Mouse (Mus musculus) monocyte, adult 5-6 weeks (primary cell): Measurements from ENCODE around the gene Rnf111. TPM values are rescaled to one million over a fixed set of nuclear protein-coding genes. Genes with fewer than 3 reads are reported as not detected.

Experiments
- ATAC-seq: fragments of 153-309, 156-312 bp; replicated peaks from 2 replicates; pipeline ENCODE4 v1.8.0; 2017; ENCODE audit warnings: mild to moderate bottlenecking; ENCODE audit not compliant: low TSS enrichment, insufficient number of reproducible peaks, severe bottlenecking, poor library complexity, low FRiP score
- total RNA-seq: library from RNA; stranded (forward); fragments of 200-1000, 200-491, 200-594 nt; gene quantifications from 3 replicates; pipeline ENCODE4 v1.2.3, GENCODE M21; 2017

Rnf111 gene
- total RNA-seq, 1 experiment from 2014 or later, result 57.7 TPM

DNA sequence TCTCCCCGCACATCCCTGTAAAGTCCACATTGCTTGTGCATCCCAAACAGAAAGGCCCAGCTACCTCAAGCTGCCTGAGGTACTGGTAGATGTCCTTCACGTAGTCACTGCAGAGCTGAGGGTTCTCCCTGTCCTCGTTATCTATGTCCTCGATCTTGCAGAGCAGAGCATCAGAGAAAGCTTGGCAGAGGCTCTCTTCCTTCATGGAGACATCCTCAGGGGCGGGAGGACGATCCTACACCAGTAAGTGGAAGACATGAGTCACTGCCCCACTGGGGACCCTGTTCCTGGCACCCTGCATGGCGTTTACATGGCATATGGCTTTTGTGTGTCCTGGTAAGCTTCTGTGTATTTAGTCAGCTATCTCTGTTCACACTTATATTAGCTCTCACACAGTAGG is 90.5 kb downstream of the Rnf111 start:
- ATAC-seq, result no peak

GRCm38 (mm10) chr9:70410668-70411067 is 92.9 kb downstream of the Rnf111 start:
- no peak for ATAC-seq

DNA sequence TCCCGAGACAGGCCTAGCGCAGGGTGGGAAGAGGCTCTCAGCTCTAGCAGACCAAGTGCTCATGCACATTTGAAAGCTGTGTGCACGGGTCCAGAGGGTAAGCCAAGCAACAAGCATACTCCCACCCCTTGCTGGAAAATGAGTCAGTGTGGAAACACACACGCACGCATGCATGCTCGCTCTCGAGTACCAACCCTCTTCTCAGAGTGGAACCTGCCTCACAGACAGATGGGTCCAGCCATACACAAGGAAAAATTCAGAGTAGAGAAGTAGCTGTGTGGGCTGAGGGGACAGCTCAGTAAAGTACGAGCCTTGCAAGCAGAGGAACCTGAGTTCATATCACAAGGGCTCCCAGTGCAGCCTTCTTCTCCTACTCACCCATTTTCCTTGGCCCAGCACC is 93.8 kb downstream of the Rnf111 start:
- no peak for ATAC-seq

GRCm38 (mm10) chr9:70408791-70409190 is 94.7 kb downstream of the Rnf111 start:
- ATAC-seq, result no peak

GRCm38 (mm10) chr9:70406596-70406995 is 96.9 kb downstream of the Rnf111 start:
- no peak for ATAC-seq

GRCm38 (mm10) chr9:70401937-70402539 is 101.5 kb downstream of the Rnf111 start:
- no peak for ATAC-seq

- ATAC-seq, result no peak
These were observed 107.4 kb downstream of the Rnf111 start for GRCm38 (mm10) chr9:70396083-70396482.

GRCm38 (mm10) chr9:70395617-70396016 is 107.9 kb downstream of the Rnf111 start:
- ATAC-seq, result no peak

GRCm38 (mm10) chr9:70392563-70392907 is 111.0 kb downstream of the Rnf111 start:
- no peak for ATAC-seq

DNA sequence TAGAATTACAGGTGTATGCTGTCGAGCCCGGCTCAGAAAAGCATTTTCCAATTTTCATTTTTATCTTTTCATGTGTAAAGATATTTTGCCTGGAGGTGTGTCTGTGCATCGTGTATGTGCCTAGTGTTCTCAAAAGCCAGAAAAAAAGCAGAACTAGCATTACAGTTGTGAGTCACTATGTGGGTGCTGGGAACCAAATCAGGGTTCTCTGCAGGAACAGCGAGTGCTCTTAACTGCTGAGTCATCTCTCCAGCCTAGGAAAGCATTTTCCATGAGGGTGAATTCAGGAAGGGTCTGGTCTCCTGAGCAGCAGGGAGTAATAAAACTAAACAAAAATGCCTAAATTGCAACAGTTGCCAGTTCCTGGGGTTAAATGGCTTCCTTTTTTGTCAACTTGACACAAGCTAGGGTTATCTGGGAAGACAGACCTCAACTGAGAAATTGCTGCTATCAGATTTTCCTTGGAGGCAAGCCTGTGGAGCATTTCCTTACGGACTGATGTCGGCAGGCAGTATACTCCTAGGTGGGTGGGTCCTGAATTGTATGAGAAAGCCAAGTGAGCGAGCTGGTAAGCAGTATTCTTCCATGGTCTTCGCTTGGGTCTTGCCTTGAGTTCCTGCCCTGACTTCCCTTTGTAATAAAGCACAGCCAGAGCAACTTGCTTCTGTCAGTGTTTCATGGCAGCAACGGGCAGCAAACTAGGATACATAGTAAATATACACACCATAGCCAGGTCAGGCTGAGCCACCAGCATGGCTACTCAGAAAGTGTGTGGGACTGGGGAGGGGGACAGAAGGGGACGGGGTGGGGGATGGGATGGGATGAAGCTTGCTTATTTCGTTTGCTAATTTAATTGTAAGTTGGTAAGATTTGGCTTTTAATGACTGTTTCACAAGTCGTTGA is 111.6 kb downstream of the Rnf111 start:
- no peak for ATAC-seq

- ATAC-seq, result no peak
These were observed 112.5 kb downstream of the Rnf111 start for GRCm38 (mm10) chr9:70391042-70391441.

DNA sequence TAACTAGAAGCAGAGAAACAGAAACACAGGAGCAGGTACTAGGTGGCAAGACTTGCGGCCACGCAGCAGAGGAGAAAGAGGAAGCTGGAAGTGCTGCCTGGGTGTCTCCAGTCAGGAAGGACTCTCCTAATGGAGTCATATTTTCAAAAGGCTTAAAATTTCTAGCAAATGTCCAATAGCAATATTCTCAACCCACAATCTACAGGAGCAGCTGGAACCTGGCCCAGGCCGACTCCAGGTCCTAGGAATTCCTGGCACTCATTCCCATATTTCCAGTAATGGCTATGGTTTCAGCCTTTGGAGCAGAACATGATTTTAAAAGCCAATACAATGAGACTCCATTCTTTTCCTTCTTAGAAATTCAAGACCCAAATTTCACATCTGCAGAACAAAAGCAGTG is 114.0 kb downstream of the Rnf111 start:
- no peak for ATAC-seq

DNA sequence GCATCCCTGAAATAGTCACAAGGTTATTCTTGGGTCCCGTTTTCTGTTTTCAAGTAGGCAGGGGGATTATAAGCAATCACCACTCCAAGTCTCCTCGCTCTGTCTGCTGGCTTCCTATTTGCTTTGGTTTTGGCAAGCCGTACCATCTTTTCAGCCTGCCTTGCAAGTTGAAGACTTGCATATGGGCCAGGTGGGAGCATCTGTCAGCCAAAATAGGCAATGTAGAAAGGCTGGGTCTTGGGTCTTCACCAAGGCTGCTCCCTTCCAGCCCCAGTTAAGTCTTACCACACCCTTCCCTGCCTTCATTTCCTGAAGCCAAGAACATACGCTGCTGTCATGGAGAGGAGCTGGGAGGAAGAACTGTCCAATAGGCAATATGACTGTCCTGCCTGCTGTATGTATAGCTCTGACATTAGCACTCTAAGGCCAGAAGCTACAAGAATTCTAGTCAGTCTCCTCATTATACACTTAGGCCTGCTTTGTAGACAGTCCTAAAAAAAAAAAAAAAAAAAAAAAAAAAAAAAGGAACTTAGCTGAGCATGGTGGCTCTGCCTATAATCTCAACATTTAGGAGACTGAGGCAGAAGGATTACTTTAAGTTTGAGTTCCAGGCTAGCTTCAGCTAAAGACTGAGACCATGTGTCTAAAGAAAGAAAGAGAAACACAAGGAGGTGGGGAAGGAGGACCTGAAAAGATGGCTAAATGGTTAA is 116.0 kb downstream of the Rnf111 start:
- ATAC-seq, result no peak

DNA sequence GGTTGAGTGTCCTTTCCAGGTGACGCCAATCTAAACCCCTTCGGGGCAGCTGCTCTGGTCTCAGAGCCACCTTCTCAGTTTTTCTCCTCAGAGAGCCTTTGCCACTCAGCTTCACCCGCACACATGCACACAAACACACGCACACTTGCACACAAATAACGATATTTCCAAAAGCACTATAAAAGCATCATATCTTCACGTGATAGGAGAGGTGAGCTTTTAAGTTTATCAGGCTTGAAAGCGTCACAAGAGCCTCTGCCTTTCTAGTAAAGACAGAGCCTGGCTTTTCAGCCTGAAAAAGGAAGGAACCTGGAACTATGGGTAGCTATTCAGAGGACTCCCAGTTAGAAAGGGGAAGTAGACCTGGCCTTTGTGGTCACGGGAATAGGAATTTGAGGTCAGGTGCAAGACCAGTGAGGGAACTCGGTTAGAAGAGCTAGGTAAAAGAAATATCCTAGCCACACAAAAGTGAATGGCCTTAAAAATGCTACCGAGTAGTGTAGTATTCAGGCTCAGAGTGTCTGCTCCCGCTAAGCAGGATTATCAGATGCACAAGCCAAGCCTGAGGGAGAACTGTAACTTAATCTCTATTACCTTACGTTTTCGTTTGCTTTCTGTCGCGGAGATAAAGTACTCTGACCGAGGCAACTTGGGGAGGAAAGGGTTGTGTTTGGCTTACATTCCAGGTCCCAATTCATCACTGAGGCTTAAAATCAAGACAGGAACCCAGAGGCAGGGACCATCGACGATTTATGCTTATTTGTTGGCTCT is 118.4 kb downstream of the Rnf111 start:
- no peak for ATAC-seq

DNA sequence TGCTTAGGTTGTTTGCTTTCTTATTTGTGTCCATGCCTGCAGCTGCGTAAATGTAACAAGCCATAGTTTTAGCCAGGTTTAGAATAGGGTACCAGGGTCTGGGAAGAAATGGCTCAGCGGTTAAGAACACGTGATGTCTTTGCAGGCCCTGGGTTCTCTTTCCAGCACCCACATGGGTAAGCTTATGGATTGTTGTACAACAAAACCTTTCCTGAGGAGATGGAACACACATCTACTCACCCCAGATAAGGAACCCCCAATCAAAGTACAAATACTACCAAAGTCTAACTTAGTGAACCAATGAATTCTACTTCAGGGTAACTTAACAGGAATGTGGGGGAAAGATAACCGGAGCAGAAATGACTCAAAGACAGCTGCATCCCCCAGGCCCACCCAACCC is 119.0 kb downstream of the Rnf111 start:
- ATAC-seq, result no peak

- no peak for ATAC-seq
These were observed 119.8 kb downstream of the Rnf111 start for GRCm38 (mm10) chr9:70383750-70384149.

DNA sequence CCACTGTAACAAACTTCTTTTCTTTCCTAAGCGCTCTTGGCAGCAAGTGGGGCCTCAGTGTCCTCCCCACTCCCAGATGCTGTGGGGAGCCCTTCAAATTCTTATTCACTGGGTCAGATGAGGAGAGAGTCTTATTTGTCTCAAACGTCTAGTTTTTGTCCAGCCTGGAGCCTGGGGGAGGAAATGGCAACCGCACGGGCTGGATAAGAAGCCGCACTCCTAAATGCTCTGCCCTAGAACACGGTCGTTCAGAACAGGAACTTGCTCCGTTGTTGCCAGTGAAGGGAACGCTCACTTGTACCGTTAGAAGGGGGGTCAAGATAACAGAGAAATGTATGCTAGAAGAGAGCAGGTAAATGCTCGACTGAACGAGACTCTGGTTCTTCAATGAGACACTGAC is 121.4 kb downstream of the Rnf111 start:
- no peak for ATAC-seq

DNA sequence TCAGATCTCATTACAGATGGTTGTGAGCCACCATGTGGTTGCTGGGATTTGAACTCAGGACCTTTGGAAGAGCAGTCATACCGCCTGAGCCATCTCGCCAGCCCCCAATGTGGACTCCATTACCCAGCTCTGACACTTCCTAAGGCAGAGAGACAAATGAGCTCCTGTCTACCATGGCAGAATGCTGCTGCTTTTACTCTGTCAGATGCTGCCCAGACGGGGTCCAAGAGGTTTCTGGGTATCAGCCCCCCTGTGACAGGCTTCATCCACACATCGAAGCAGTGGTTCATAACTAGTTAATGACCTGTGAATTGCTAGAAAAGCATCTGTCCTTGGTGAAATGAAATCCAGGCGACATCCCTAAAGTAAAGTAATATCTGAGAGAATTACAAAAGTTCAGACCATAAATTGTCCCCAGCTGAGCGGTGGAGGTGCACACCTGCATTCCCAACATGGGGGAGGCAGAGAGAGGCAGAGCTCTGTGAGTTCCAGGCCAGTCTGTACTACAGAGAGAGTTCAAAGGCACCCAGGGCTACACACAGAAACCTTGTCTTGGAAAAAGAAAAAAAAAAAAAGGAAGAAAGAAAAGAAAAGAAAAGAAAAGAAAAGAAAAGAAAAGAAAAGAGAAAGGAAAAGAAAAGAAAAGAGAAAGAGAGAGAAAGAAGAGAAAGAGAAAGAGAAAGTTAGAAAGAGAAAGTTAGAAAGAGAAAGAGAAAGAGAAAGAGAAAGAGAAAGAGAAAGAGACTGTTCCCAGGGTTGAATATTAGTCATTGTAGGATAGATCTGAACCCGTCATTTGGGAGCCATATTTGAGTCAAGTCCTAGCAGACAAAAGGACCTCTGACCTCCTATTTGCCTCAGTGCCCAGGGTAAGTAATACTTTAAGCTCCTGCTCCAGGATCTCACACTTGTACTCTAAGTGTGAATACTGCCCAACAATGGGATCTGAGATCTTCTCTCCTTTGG is 123.7 kb downstream of the Rnf111 start:
- no peak for ATAC-seq
